Mouse (Mus musculus): Measurements from ENCODE around the gene Sfta2. TPM values are rescaled to one million over a fixed set of nuclear protein-coding genes. Genes with fewer than 3 reads are reported as not detected.

The Sfta2 gene
- polyA plus RNA-seq, 3 experiments from 2014 or later = not detected

DNA sequence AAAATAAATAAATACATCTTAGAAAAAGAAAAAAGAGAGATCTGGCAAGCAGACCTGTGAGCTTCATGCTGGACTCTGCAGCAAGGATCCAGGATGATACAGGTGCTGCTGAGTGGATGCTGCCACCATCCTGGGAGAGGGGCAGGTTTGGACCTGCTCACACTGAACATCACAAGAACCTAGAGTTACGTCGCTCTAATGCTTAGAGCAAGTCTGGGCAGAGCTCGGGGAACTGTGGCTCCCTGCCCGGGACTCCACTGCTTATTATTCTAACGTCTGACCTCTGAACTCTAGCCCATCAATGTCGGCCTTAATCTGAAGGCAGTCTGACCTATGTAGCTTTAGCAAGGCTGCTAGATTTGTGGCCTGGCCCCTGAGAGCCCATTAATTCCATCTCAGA is 79.2 kb downstream of the Sfta2 start:
- no peak for ATAC-seq

DNA sequence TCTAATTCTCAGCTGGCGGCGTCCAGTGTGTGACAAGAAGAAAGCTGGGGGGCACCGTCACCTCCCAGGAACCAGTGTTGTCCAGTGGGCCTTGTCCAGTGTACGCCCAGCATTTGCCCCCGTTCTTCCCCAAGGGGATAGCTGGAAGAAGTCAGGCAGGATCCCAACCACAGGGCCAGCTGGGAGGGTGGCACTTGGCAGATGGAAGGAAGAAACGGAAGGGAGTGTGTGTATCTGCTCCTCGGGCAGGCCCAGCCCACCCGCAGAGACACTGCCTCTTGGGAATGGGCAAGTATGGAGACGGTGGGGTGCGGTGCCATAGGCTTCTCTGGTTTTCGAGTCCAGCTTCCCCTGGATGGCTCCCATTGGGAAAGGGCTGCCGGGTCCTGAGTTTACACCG is 80.6 kb downstream of the Sfta2 start:
- ATAC-seq = no peak

DNA sequence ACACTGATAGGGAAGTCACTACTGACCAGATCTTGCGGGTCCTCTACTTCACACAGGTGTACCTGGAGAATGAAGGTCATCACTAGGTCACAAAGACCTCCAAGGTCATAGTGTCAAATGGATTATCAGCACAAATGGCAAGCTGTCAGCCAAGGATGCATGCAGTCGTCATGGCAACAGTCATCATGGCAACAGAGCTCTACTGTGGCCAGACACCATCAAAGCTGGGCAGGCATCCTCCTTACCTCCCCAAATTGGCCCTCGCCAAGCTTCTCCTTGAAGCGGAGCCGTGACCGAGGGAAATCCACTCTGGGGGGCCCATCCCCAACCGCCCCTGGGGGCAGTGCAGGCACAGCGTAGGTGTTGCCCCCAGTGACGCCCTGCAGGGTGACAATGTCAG is 83.7 kb downstream of the Sfta2 start:
- ATAC-seq = no peak

- no peak for ATAC-seq
Observed at GRCm38 (mm10) chr17:35688347-35689175, 87.2 kb downstream of the Sfta2 start.

- no peak for ATAC-seq
Observed at GRCm38 (mm10) chr17:35689936-35690645, 88.7 kb downstream of the Sfta2 start.

DNA sequence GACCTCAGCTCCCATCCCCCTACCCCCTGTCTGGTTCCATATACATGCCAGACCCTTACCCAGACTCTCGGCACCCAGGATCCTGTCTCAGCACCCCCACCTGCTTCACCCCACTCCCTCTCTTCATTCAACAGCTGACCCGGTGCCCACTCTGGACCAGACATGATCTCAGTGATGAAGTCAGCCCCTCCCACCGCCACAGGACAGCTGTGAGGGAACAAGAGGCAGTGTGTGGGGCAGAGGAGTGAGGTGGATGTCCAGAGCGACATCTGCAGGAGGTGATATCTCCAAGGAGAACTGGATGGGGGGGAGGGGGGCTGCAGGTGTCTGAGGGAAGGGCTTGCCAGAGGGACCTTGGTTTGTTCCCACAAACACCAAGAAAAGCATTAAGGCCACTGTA is 90.5 kb downstream of the Sfta2 start:
- no peak for ATAC-seq

GRCm38 (mm10) chr17:35692368-35692767 is 91.0 kb downstream of the Sfta2 start:
- no peak for ATAC-seq

DNA sequence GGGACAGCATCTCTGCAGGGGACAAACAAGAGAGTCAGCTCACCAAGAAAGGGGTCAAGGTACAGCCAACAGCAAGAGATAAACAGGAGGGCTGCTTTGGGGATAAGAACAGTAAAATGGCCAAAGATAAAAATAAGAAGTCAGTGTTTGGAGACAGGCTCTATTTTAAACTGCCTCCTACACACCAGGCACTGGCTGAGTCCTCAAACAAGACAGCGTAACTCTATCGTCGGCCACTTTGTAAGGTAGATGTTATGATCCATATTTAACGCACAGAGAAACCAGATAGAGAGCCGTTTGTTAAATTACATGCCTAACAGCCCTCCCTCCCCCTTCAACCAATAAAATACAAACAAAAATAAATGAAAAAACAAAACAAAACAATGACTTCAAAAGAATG is 92.6 kb downstream of the Sfta2 start:
- no peak for ATAC-seq

DNA sequence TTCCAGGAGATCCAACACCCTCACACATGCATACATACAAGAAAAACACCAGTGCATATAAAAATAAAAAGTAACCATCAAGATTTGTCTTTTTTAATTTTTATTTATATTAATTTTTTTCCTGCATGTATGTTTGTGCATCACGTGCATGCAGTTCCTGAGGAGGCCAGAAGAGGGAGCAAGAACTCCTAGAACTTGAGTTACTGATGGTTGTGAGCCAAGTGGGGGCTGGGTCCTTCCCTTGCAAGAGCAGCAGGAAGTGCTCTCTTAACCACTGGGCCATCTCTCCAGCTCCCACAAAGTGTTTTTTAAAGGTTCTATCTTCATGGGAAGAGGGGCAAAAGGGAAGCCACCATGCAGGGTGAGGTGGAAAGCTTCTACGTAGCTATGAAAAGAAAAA is 93.9 kb downstream of the Sfta2 start:
- ATAC-seq = no peak

GRCm38 (mm10) chr17:35696691-35697090 is 95.3 kb downstream of the Sfta2 start:
- no peak for ATAC-seq

DNA sequence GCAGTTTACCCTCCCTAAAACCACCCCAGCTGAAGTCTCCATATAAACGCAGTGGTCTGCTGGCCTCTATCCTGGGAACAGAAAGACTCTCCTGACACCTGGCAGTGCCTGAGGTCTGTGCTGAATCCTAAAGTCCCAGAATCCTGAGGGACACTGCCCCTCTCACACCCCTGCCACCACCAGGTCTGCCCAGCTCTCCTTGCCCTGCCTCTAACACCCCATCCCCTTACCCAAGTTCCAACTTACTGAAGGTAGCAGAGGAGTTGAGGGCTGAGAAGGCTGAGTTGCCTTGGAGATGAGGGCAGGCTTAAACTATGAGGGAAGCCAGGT is 96.0 kb downstream of the Sfta2 start:
- ATAC-seq = no peak

- ATAC-seq = no peak
Observed at GRCm38 (mm10) chr17:35697759-35698500, 96.6 kb downstream of the Sfta2 start.

DNA sequence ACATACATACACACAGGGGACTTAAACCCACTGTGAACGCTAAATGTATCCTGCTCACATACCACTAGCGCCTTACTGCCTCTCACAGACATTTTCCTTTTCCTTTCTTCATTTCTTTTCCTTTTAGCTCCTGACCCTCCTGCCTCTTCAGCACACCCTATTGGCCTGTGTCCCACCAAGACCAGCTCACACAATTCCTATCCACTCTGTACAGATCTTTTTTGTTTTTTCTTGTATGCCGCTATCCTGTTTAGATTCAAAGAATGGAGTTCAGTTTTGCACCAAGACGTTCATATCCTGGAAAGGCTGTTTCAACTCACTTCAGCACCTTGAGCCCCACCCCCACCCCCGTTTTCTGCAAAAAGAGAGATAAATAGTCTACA is 97.1 kb downstream of the Sfta2 start:
- ATAC-seq = no peak

DNA sequence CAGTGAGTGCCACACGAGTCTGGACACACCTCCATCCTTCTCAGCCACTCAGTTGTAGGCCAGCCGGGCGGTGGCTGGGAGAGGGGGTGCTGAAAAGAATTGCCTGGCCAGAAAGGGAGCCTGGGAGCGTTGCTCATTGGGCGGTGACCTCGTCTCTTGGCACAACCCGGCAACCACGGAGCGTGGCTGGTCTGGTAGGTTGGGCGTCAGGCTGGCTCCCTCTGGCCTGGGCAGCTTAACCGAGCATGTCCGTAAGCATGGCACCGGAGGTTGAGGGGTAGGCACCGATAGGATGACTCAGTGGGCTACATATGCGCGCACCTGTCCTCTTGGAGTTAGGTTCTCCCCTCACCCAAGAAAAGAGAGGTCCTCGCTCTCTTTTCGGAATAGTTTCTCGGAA is 98.6 kb downstream of the Sfta2 start:
- ATAC-seq = no peak

Other genes with a start within 250 kb of the Sfta2 start
- 10 to 100 TPM; 11.4 to 17.3 (median 16.4) TPM for gene H2-Q4, start 221.9 kb upstream of the Sfta2 start, polyA plus RNA-seq (2017; shearing (Covaris generic))
- 100 to 1,000 TPM; 356 to 772 (median 602) TPM for gene H2-Q6, start 176.7 kb upstream of the Sfta2 start, polyA plus RNA-seq (2017; shearing (Covaris generic))
- 1,000 to 10,000 TPM in 2 of 3 experiments, 100 to 1,000 TPM in 1; 921 to 1,440 (median 1,337) TPM for gene H2-Q7, start 162.4 kb upstream of the Sfta2 start, polyA plus RNA-seq (2017; shearing (Covaris generic))
- 10 to 100 TPM; 14.2 to 25.0 (median 24.2) TPM for gene H2-Q10, start 131.5 kb upstream of the Sfta2 start, polyA plus RNA-seq (2017; shearing (Covaris generic))
- gene Pou5f1, start 95.5 kb upstream of the Sfta2 start, polyA plus RNA-seq (2017; shearing (Covaris generic)) = under 1 TPM; 0.26 to 0.58 (median 0.32) TPM
- gene Tcf19, start 84.7 kb upstream of the Sfta2 start, polyA plus RNA-seq (2017; shearing (Covaris generic)) = 10 to 100 TPM; 16.6 to 68.4 (median 21.5) TPM
- gene Cchcr1, start 84.4 kb upstream of the Sfta2 start, polyA plus RNA-seq (2017; shearing (Covaris generic)) = 1 to 10 TPM; 4.8 to 7.1 (median 6.0) TPM
- gene Psors1c2, start 68.3 kb upstream of the Sfta2 start, polyA plus RNA-seq (2017; shearing (Covaris generic)) = under 1 TPM in 1 of 3 experiments, not detected in 2; 0.73 TPM
- gene Cdsn, start 49.4 kb upstream of the Sfta2 start, polyA plus RNA-seq (2017; shearing (Covaris generic)) = not detected
- not detected for gene 2300002M23Rik, start 34.1 kb upstream of the Sfta2 start, polyA plus RNA-seq (2017; shearing (Covaris generic))
- gene Gm9573, start 25.1 kb downstream of the Sfta2 start, polyA plus RNA-seq (2017; shearing (Covaris generic)) = not detected
- gene Mucl3, start 42.1 kb downstream of the Sfta2 start, polyA plus RNA-seq (2017; shearing (Covaris generic)) = under 1 TPM in 1 of 3 experiments, not detected in 2; 0.26 TPM
- gene Vars2, start 66.0 kb downstream of the Sfta2 start, polyA plus RNA-seq (2017; shearing (Covaris generic)) = 10 to 100 TPM; 10.4 to 13.2 (median 12.7) TPM
- gene Gtf2h4, start 72.2 kb downstream of the Sfta2 start, polyA plus RNA-seq (2017; shearing (Covaris generic)) = 10 to 100 TPM; 16.7 to 24.7 (median 17.9) TPM
- gene Ddr1, start 103.1 kb downstream of the Sfta2 start, polyA plus RNA-seq (2017; shearing (Covaris generic)) = 1 to 10 TPM in 1 of 3 experiments, under 1 TPM in 2; 0.65 to 1.1 (median 0.73) TPM
- 10 to 100 TPM in 1 of 3 experiments, 1 to 10 TPM in 1, under 1 TPM in 1; 0.54 to 11.8 (median 1.3) TPM for gene Ier3, start 220.1 kb downstream of the Sfta2 start, polyA plus RNA-seq (2017; shearing (Covaris generic))
- gene Flot1, start 221.7 kb downstream of the Sfta2 start, polyA plus RNA-seq (2017; shearing (Covaris generic)) = 10 to 100 TPM; 20.5 to 31.1 (median 28.1) TPM
- 100 to 1,000 TPM; 404 to 882 (median 514) TPM for gene Tubb5, start 236.8 kb downstream of the Sfta2 start, polyA plus RNA-seq (2017; shearing (Covaris generic))
- 10 to 100 TPM in 1 of 3 experiments, 1 to 10 TPM in 2; 6.1 to 10.7 (median 7.1) TPM for gene Mdc1, start 240.0 kb downstream of the Sfta2 start, polyA plus RNA-seq (2017; shearing (Covaris generic))

All from inflammation-experienced regulatory T-cells, adult 6 months (primary cell).